Mouse (Mus musculus): ENCODE data around the gene Celf2.

GRCm38 (mm10) chr2:6695353-6695951 is 813.9 kb downstream of the Celf2 start:
- no peak for TF ChIP-seq CTCF (IDR thresholded peaks at IDR 0.05; ENCODE audit: extremely low read depth, insufficient read depth, insufficient read length, insufficient replicate concordance)
- no peak for TF ChIP-seq POLR2A (IDR thresholded peaks at IDR 0.05; ENCODE audit: low read depth, low read length)
